Mouse (Mus musculus): ENCODE measurements around the gene Tdrd9.

Tdrd9 gene

DNA sequence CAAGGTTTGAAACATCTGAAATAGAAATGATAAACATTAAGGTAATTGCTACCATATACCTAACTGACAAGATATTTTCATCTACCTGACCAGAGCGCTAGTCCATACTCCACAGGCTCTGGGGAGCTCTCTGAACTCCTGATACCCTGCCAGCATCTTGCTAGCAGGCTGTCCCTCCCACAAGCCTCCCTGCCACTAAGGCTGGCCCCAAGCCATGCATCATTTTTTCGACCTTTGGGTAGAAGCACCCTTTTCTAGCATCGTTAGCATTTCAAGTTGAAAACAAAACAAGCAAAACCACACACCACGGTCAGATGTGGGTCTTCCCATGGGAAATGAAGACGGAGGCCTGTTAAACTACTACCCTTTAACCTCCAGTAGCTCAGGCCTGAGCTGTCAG, 8.0 kb upstream of the Tdrd9 start:
- no peak for DNase-seq (ENCODE audit: low spot score)

- DNase-seq (ENCODE audit: low spot score) = peak; percentile 96
These were observed 4.6 kb upstream of the Tdrd9 start, which contains the start of gene Atp5mpl for GRCm38 (mm10) chr12:111966683-111967173. Gene Atp5mpl, minus strand, starts transcription at chr12:111966977.

- DNase-seq (ENCODE audit: low spot score) = no peak
These were observed 1.3 kb upstream of the Tdrd9 start for GRCm38 (mm10) chr12:111970085-111970484.

GRCm38 (mm10) chr12:111972504-111972903, 1.1 kb downstream of the Tdrd9 start:
- no peak for DNase-seq (ENCODE audit: low spot score)

GRCm38 (mm10) chr12:111974578-111974977, 3.2 kb downstream of the Tdrd9 start:
- DNase-seq (ENCODE audit: low spot score) = no peak

DNA sequence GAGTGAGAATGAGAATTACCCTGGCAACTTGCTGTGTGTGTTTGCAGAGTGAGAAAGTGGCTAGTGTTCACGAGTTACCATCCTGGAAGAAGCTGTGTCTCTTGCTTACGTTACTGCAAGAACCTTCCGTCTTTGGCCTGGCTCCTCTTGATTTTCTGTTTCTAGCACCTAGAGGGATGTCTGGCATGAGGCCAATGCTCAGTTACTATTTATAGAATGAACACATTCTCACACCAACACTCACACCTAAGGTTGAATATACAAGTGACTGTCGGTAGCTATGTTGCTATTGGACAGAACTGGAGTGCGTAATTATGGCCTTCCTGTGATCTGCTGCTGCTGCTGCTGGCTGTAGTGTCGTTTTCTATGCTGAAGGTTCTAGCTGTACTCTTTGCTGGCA, 5.8 kb downstream of the Tdrd9 start:
- no peak for DNase-seq (ENCODE audit: low spot score)

DNA sequence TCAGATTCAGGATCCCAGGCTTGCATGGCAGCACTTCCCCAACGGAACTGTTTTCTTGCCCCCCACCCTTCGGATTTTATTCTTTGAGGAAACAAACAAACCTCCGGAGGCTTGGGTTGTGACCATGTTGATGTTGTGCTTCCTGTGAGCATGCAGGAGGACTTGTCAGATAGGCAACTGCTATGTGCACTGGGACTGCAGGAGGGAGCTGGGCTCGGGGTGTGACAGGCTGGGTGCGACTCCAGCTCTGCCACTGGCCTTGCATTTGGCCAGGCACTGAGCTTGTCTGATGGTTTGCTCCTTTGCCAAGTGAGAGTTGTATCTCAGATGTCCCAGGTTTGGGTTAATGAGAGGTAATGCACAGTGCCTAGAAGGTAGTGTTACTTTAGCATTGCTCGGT, 6.9 kb downstream of the Tdrd9 start:
- no peak for DNase-seq (ENCODE audit: low spot score)

DNA sequence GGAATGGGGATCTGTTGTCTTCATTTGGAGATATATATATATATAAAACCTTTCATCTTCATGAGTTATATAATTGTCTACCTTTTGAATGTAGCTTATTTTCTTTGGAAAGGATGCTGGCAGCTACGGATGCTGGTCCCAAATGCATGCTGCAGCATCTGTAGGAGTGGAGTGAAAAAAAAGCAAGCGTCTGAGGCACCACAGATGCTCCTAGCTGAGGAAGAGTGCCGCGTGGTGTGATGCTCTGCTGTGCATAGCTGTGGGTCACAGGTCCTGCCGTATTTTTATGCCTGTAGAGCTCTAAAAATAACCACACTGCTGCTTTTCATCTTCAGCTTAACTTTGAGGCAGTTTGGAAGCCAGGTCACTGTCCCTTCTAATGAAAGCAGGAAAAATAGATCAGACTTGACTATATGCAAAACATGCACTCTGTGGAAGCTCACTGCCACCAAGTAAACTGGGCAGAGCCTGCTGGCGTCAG, 9.6 kb downstream of the Tdrd9 start, which contains the start of gene Rd3l:
Gene Rd3l (minus strand): TSS at position 431 of the 481 bp plus-strand sequence.
- no peak for DNase-seq (ENCODE audit: low spot score)

- DNase-seq (ENCODE audit: low spot score) = no peak
These were observed 10.5 kb downstream of the Tdrd9 start for GRCm38 (mm10) chr12:111981831-111982230.

DNA sequence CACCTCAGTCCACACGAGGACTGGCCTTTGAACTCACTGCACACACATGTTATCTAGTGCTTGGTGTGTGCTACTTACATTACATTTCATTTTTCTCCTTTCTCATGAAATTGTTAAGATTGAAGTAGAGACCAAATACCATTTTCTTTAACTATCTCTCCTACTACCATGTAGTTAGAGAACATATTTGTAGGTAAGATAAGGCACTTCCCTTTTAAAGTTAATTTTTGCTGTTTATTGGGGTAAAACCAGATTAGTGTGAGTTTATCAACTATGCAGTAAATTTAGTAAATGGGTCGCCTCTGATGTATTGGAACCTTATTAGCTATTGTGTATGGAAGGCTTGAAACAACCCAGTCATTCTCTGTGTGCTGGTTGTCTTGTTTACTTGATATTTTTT, 11.8 kb downstream of the Tdrd9 start:
- DNase-seq (ENCODE audit: low spot score) = no peak

DNA sequence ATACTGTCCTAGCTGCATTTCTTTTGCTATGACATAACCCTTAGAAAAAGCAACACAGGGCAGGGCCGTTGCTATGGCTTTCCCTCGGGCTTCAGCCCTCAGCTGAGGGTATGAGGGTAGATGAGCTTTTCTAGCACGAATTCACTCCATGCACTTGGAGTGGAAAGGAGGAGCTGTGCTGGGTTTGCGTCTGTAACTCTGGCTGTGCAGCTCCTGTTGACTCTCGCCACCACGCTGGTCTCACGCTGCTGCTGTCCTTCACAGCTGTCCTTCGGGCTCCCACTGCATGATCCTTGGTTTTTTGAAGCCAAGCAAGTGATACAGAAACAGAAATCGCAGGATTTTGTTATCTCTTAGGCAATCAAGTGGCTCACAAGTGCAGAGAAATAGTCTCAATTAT, 15.4 kb downstream of the Tdrd9 start:
- no peak for DNase-seq (ENCODE audit: low spot score)

- no peak for DNase-seq (ENCODE audit: low spot score)
These were observed 21.3 kb downstream of the Tdrd9 start for GRCm38 (mm10) chr12:111992626-111993025.

GRCm38 (mm10) chr12:111995161-111995560, 23.8 kb downstream of the Tdrd9 start:
- DNase-seq (ENCODE audit: low spot score) = no peak

DNA sequence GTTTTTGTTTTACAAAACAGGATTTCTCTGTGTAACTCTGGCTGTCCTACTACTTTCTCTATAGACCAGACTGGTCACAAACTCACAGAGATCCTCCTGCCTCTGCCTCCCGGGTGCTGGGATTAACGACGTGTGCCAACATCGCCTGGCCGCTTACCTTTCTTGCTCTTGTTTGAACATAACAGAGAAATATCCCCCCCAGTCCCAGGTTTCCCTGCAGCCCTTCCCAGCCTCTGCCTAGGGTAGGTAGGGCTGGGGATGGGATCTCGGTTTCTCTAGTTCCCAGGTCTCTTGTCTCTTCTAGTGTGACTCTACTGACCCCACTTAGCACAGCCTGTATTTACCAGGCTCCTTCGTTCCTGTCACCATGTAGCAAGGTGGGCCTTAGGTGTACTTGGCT, 28.4 kb downstream of the Tdrd9 start:
- DNase-seq (ENCODE audit: low spot score) = no peak

DNA sequence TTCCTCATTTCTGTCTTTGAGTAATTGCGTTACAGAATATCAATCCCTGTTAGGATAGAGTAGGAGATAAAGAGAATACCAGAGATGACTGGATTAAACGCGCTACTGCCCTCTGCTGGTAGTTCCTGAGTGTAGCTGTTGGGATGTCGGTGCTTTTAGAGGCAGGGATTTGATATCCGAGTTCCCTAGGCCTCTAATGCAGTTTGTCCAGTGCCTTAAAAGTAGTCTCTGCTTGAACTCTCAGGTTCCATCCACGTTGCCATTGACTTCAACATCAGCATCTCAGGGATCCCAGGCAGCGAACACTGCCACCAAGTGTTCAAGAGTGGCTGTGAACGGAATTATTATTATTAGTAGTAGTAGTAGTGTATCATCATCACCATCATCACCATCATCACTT, 29.9 kb downstream of the Tdrd9 start:
- peak; percentile 85 for DNase-seq (ENCODE audit: low spot score)

DNA sequence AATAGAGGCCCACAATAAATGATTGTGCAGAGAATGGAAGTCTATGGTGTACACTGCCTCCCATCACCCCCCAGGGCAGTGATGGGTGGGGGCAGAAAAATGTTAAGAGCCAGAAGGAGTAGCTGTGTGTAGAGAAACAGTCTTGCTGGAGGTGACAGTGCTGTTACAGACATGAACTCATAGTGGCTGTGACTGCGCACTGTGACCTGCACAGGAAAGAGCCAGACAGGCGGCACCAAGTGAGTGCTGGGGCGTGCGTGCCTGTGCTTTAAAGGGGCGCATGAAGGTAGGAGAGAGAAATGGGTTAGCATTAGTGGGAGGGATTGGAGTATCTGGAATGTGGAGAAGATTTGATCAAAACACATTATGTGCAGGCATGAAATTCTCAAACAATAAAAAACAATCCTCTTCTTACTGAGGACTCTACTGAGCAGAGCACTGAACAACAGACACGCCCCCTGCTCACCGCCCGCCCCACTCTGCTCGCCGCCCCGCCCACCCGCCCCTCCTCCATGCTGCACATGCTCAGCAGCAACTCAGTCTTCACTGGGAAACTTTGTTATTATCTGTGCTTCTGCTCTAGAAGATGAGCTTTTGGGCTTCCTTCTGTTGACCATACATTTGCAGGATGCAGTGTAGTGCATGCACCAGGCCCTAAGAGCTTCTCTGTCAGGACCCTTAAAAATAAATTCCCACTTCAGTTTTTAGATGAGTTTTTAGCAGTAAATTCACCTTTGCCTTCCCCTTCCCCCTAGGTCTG, 41.3 kb downstream of the Tdrd9 start:
- no peak for DNase-seq (ENCODE audit: low spot score)

DNA sequence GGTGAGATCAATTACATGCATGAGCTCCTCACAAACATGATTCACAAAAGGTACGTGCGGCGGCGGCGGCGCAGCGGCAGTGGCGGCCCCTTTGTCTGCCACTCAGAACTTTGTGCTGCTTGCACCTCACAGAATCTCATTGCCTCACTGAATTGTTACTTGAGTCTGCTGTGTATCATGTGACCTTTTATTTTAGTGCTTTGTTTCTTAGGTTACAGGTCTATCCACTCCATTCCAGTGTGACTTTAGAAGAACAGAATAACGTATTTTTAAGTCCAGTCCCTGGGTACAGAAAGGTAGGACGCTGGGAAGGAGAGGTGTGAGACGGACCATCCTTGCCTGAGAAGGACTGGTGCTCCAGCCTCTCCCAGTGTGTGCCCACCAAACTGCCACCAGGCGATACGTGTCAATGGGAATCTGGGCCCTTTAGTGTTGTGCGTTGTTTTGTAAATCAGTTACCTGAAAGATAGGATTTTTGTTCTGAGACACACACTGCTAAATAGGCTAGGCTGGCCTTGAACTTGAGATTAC, 42.0 kb downstream of the Tdrd9 start:
- no peak for DNase-seq (ENCODE audit: low spot score)

- DNase-seq (ENCODE audit: low spot score) = no peak
These were observed 45.0 kb downstream of the Tdrd9 start for GRCm38 (mm10) chr12:112016346-112016745.

GRCm38 (mm10) chr12:112023306-112023705, 51.9 kb downstream of the Tdrd9 start:
- DNase-seq (ENCODE audit: low spot score) = no peak

DNA sequence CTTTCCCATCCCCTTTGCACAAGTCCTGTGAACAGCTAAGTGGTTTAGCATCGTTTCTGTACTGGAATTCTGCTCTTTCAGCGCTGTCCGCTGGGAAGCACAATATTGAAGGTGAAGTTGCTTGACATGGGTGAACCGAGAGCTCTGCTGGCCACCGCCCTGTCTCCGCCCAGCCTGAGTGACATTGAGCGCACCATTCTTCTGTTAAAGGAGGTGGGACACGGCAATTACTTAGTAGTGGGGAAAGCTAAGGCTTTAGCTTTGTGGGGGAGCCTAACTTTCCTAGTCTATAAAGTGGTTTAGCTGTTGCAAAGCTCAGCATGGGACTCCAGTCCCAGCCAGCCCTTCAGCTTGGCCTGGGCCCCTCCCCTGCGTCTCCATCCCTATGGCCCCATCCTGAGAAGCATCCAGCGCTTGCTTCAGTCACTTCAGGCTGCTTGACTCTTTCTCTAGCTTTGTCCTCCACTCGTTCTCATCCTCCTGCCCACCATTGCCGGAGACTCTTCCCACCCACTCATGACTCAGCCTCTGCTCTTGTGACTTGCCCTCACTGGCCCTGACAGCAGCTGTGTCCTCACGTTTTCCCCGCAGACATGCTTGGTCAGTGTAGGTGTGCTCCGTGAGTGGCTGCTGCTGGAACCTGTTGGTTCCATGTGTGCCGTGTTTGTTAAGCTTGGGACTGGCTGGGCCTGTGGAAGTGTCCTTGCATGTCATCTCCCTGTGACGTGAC, 53.4 kb downstream of the Tdrd9 start:
- no peak for DNase-seq (ENCODE audit: low spot score)

DNA sequence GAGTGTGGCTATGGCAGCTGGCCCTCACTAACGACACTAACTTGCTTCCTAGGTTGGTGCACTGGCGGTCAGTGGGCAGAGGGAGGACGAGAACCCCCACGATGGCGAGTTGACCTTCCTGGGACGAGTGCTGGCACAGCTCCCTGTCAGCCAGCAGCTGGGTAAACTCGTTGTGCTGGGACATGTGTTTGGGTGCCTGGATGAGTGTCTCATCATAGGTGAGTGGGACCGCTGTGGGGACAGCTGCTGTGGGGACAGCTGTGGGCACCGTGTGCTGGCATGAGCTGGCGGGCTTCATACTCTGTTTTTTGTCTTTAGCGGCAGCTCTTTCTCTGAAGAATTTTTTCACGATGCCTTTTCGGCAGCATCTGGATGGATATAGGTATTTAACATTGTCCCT, 54.1 kb downstream of the Tdrd9 start:
- DNase-seq (ENCODE audit: low spot score) = no peak

DNA sequence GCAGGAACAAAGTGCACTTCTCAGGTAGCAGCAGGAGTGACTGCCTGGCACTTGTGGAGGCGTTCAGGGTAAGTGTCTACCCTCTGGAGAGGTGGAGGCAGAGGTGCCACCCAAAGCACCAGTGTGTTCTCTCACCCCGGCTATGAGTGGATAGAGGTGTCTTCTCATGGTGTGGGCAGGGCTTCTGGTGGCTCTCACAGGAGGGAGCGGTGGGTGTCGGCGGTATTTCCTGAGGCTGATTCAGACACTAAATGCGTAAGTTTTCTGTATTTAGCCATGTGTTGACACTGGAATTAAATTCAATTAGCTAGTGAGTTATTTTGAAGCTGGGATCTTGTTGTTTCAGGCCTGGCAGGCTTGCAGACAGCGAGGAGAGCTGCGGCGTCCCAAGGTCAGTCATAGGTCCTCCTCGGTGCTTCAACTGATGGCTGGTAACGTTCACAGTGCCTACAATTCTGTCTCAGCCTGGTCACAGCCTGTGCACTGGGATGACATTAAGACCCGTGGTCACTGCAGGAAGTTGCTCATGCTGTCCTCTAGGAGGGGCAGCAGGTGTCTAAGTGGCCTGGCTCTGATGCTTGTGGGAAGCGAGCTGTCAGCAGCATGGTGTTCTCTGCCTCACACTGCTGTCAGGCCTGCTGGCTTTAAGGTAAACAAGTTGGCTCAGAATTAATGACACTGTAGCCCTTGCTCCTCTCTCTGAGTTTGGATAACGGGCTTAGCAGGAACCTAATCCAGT, 54.7 kb downstream of the Tdrd9 start:
- DNase-seq (ENCODE audit: low spot score) = no peak

Measured in layer of hippocampus, adult 11-12 months (tissue).